Mouse (Mus musculus): ENCODE measurements around the gene Prdx2. TPM values are rescaled to one million over a fixed set of nuclear protein-coding genes. Genes with fewer than 3 reads are reported as not detected.

Gene Prdx2
- polyA plus RNA-seq, 1 experiment from 2014 or later: 1,309 TPM

- Histone ChIP-seq H3K4me2 (replicated peaks) (no peak overlapping the region), H3K4me1 (peaks cover 57% of the 10 kb centered on the region)
- 69% methylated on average over 3 of the region's 3 CpGs for WGBS
Observed at GRCm38 (mm10) chr8:84982499-84983011, 13.2 kb downstream of the Prdx2 start.

GRCm38 (mm10) chr8:84984294-84985048, 15.1 kb downstream of the Prdx2 start:
- no peak overlapping the region for H3K4me3 ChIP-seq

More at GRCm38 (mm10) chr8:84982499-84983011, 13.2 kb downstream of the Prdx2 start:
- Histone ChIP-seq H3K9me3 (no peaks in the 10 kb centered on the region), H3K36me3 (no peaks in the 10 kb centered on the region), H3K9ac (replicated peaks) (no peak overlapping the region), H3K27ac (replicated peaks) (no peak overlapping the region), H3K4me3 (no peak overlapping the region), H3K27me3 (peaks cover 97% of the 10 kb centered on the region)
- ATAC-seq (ENCODE audit: low FRiP score, low read depth): no peak

GRCm38 (mm10) chr8:84985049-84985683, 15.8 kb downstream of the Prdx2 start:
- Histone ChIP-seq H3K4me1 (peaks cover 41% of the 10 kb centered on the region), H3K9me3 (no peaks in the 10 kb centered on the region), H3K27ac (replicated peaks) (no peak overlapping the region), H3K4me2 (replicated peaks) (peak overlapping the region; percentile 93), H3K9ac (replicated peaks) (peak overlapping the region; percentile 51), H3K27me3 (peaks cover 90% of the 10 kb centered on the region), H3K4me3 (peak overlapping the region; percentile 51), H3K36me3 (no peaks in the 10 kb centered on the region)
- WGBS: under 1% methylated on average over 23 of the region's 23 CpGs
- ATAC-seq (ENCODE audit: low FRiP score, low read depth): no peak

More at GRCm38 (mm10) chr8:84984294-84985048, 15.1 kb downstream of the Prdx2 start:
- peak overlapping the region; percentile 93 for H3K4me2 ChIP-seq (replicated peaks)
- peaks cover 43% of the 10 kb centered on the region for H3K4me1 ChIP-seq
- H3K27me3 ChIP-seq: peaks cover 97% of the 10 kb centered on the region
- H3K9ac ChIP-seq (replicated peaks): peak overlapping the region; percentile 51; the same call in 1 of the 2 replicates
- ATAC-seq (ENCODE audit: low FRiP score, low read depth): no peak
- no peaks in the 10 kb centered on the region for H3K9me3 ChIP-seq
- H3K27ac ChIP-seq (replicated peaks): no peak overlapping the region
- 13% methylated on average over 16 of the region's 16 CpGs for WGBS
- H3K36me3 ChIP-seq: no peaks in the 10 kb centered on the region

GRCm38 (mm10) chr8:84985684-84986378, 16.4 kb downstream of the Prdx2 start:
- no peak for ATAC-seq (ENCODE audit: low FRiP score, low read depth)
- Histone ChIP-seq H3K27ac (replicated peaks) (no peak overlapping the region; the same call in 1 of the 2 replicates), H3K4me2 (replicated peaks) (peak overlapping the region; percentile 93), H3K4me3 (peak overlapping the region; percentile 51), H3K4me1 (peaks cover 37% of the 10 kb centered on the region), H3K36me3 (no peaks in the 10 kb centered on the region), H3K9ac (replicated peaks) (peak overlapping the region; percentile 51), H3K27me3 (peaks cover 83% of the 10 kb centered on the region), H3K9me3 (no peaks in the 10 kb centered on the region)
- 0% methylated on average over 52 of the region's 53 CpGs for WGBS

- 48% methylated on average over 8 of the region's 8 CpGs for WGBS
- Histone ChIP-seq H3K4me1 (peaks cover 37% of the 10 kb centered on the region), H3K4me2 (replicated peaks) (peak overlapping the region; percentile 93), H3K9me3 (no peaks in the 10 kb centered on the region), H3K4me3 (peak overlapping the region; percentile 51), H3K27ac (replicated peaks) (no peak overlapping the region), H3K9ac (replicated peaks) (peak overlapping the region; percentile 51; the same call in 1 of the 2 replicates), H3K36me3 (no peaks in the 10 kb centered on the region), H3K27me3 (peaks cover 78% of the 10 kb centered on the region)
- ATAC-seq (ENCODE audit: low FRiP score, low read depth): no peak
Observed at GRCm38 (mm10) chr8:84986379-84986945, 17.1 kb downstream of the Prdx2 start.

- 88% methylated on average over 5 of the region's 5 CpGs for WGBS
Observed at GRCm38 (mm10) chr8:84987388-84987787, 18.0 kb downstream of the Prdx2 start.

GRCm38 (mm10) chr8:84987903-84988302, 18.5 kb downstream of the Prdx2 start:
- peaks cover 63% of the 10 kb centered on the region for H3K27me3 ChIP-seq
- no peak for ATAC-seq (ENCODE audit: low FRiP score, low read depth)
- 64% methylated on average over 2 of the region's 2 CpGs for WGBS

More at GRCm38 (mm10) chr8:84987388-84987787, 18.0 kb downstream of the Prdx2 start:
- Histone ChIP-seq H3K36me3 (no peaks in the 10 kb centered on the region), H3K4me1 (peaks cover 37% of the 10 kb centered on the region), H3K27ac (replicated peaks) (no peak overlapping the region), H3K27me3 (peaks cover 69% of the 10 kb centered on the region), H3K9me3 (no peaks in the 10 kb centered on the region), H3K4me3 (no peak overlapping the region), H3K9ac (replicated peaks) (no peak overlapping the region), H3K4me2 (replicated peaks) (no peak overlapping the region)
- ATAC-seq (ENCODE audit: low FRiP score, low read depth): no peak

GRCm38 (mm10) chr8:84989311-84989731, 19.9 kb downstream of the Prdx2 start:
- Histone ChIP-seq H3K36me3 (no peaks in the 10 kb centered on the region), H3K4me1 (peaks cover 37% of the 10 kb centered on the region), H3K4me2 (replicated peaks) (0 out of 2 replicates have a peak overlapping the region, but pooled peaks have one; percentile 92), H3K9ac (replicated peaks) (no peak overlapping the region), H3K27ac (replicated peaks) (no peak overlapping the region), H3K9me3 (no peaks in the 10 kb centered on the region), H3K4me3 (no peak overlapping the region), H3K27me3 (peaks cover 62% of the 10 kb centered on the region)
- ATAC-seq (ENCODE audit: low FRiP score, low read depth): no peak
- WGBS: 12% methylated on average over 14 of the region's 15 CpGs

More at GRCm38 (mm10) chr8:84987903-84988302, 18.5 kb downstream of the Prdx2 start:
- Histone ChIP-seq H3K4me3 (no peak overlapping the region), H3K36me3 (no peaks in the 10 kb centered on the region), H3K9me3 (no peaks in the 10 kb centered on the region), H3K9ac (replicated peaks) (no peak overlapping the region), H3K27ac (replicated peaks) (no peak overlapping the region), H3K4me1 (peaks cover 37% of the 10 kb centered on the region), H3K4me2 (replicated peaks) (no peak overlapping the region)

- Histone ChIP-seq H3K27ac (replicated peaks) (peak overlapping the region; percentile 65), H3K9ac (replicated peaks) (peak overlapping the region; percentile 68), H3K36me3 (no peaks in the 10 kb centered on the region), H3K27me3 (peaks cover 62% of the 10 kb centered on the region), H3K4me1 (peaks cover 33% of the 10 kb centered on the region), H3K4me2 (replicated peaks) (peak overlapping the region; percentile 92), H3K9me3 (no peaks in the 10 kb centered on the region), H3K4me3 (peak overlapping the region; percentile 59)
- under 1% methylated on average over 15 of the region's 15 CpGs for WGBS
- ATAC-seq (ENCODE audit: low FRiP score, low read depth): peak; percentile 31
Observed at GRCm38 (mm10) chr8:84989810-84990209, 20.4 kb downstream of the Prdx2 start.

GRCm38 (mm10) chr8:84990349-84990748, 21.0 kb downstream of the Prdx2 start, which contains the start of gene Hook2:
Gene Hook2, plus strand, starts transcription at chr8:84990603.
- Histone ChIP-seq H3K4me1 (peaks cover 28% of the 10 kb centered on the region), H3K9ac (replicated peaks) (peak within 1 kb of the TSS; percentile 75), H3K4me3 (peak within 1 kb of the TSS; percentile 59), H3K27me3 (peaks cover 63% of the 10 kb centered on the region), H3K9me3 (no peaks in the 10 kb centered on the region), H3K27ac (replicated peaks) (peak within 1 kb of the TSS; percentile 65), H3K36me3 (no peaks in the 10 kb centered on the region), H3K4me2 (replicated peaks) (peak within 1 kb of the TSS; percentile 92)
- peak; percentile 92 for ATAC-seq (ENCODE audit: low FRiP score, low read depth)
- WGBS: under 1% methylated on average over 28 of the region's 28 CpGs

GRCm38 (mm10) chr8:84990836-84991235, 21.4 kb downstream of the Prdx2 start:
- no peaks in the 10 kb centered on the region for H3K36me3 ChIP-seq
- ATAC-seq (ENCODE audit: low FRiP score, low read depth): peak; percentile 35
- H3K9me3 ChIP-seq: no peaks in the 10 kb centered on the region
- H3K27me3 ChIP-seq: peaks cover 62% of the 10 kb centered on the region
- WGBS: 4% methylated on average over 15 of the region's 15 CpGs
- peak overlapping the region; percentile 75 for H3K9ac ChIP-seq (replicated peaks)
- peak overlapping the region; percentile 65; the same call in 1 of the 2 replicates for H3K27ac ChIP-seq (replicated peaks)
- peaks cover 28% of the 10 kb centered on the region for H3K4me1 ChIP-seq
- H3K4me2 ChIP-seq (replicated peaks): peak overlapping the region; percentile 92
- peak overlapping the region; percentile 59 for H3K4me3 ChIP-seq

Measured in midbrain, embryonic 12.5 days (tissue).